Mouse (Mus musculus) heart, embryonic 12.5 days (tissue): Measurements from ENCODE around the gene Setdb2. TPM values are rescaled to one million over a fixed set of nuclear protein-coding genes. Genes with fewer than 3 reads are reported as not detected.

ENCODE experiments used
- ATAC-seq: fragments of 200-750 bp; cut with Nextera tagmentation; 2 replicates; pipeline ENCODE4 v1.8.0; 2017; ENCODE audit warnings: moderate TSS enrichment, moderate library complexity; ENCODE audit not compliant: insufficient number of reproducible peaks, low FRiP score
- H3K27ac ChIP-seq: fragments of 300-500 bp; sonication (generic); 2 replicates; pipeline ENCODE4 v1.5.1; 2016; ENCODE audit warnings: mild to moderate bottlenecking, moderate library complexity; ENCODE audit not compliant: poor library complexity, severe bottlenecking
- H3K27me3 ChIP-seq: fragments of 300-500 bp; sonication (generic); replicated peaks from 2 replicates; pipeline ENCODE4 v1.6.1; 2016; ENCODE audit warnings: mild to moderate bottlenecking, moderate library complexity
- H3K36me3 ChIP-seq: fragments of 300-500 bp; sonication (generic); 2 replicates; pipeline ENCODE4 v1.6.1; 2016; ENCODE audit warnings: mild to moderate bottlenecking, moderate library complexity
- H3K4me1 ChIP-seq: fragments of 300-500 bp; sonication (generic); replicated peaks from 2 replicates; pipeline ENCODE4 v1.6.1; 2016; ENCODE audit warnings: mild to moderate bottlenecking
- H3K4me2 ChIP-seq: fragments of 300-500 bp; sonication (generic); 2 replicates; pipeline ENCODE4 v1.6.1; 2016; ENCODE audit warnings: mild to moderate bottlenecking, moderate library complexity
- H3K4me3 ChIP-seq: fragments of 300-500 bp; sonication (generic); 2 replicates; pipeline ENCODE4 v1.5.1; 2016; ENCODE audit warnings: mild to moderate bottlenecking
- H3K9ac ChIP-seq: fragments of 300-500 bp; sonication (generic); 2 replicates; pipeline ENCODE4 v1.6.1; 2016; ENCODE audit warnings: mild to moderate bottlenecking, moderate library complexity
- H3K9me3 ChIP-seq: fragments of 300-500 bp; sonication (generic); replicated peaks from 2 replicates; pipeline ENCODE4 v1.6.1; 2016; ENCODE audit warnings: mild to moderate bottlenecking, moderate library complexity
- WGBS: fragments of 180-500 bp; shearing (Covaris S2); methylation state at CpG from one replicate; pipeline ENCODE4 v1.1.7; 2016; 5-methylcytosine and 5-hydroxymethylcytosine counted together
- polyA plus RNA-seq: library from polyadenylated mRNA; unstranded; fragments of >200 nt; fragmentation: Nextera tagmentation; extraction: Ambion mirVana; gene quantifications from 2 replicates; pipeline ENCODE4 v1.2.1, GENCODE M21; 2016

Setdb2 gene
- polyA plus RNA-seq, 1 experiment from 2014 or later, result 7.4 TPM

DNA sequence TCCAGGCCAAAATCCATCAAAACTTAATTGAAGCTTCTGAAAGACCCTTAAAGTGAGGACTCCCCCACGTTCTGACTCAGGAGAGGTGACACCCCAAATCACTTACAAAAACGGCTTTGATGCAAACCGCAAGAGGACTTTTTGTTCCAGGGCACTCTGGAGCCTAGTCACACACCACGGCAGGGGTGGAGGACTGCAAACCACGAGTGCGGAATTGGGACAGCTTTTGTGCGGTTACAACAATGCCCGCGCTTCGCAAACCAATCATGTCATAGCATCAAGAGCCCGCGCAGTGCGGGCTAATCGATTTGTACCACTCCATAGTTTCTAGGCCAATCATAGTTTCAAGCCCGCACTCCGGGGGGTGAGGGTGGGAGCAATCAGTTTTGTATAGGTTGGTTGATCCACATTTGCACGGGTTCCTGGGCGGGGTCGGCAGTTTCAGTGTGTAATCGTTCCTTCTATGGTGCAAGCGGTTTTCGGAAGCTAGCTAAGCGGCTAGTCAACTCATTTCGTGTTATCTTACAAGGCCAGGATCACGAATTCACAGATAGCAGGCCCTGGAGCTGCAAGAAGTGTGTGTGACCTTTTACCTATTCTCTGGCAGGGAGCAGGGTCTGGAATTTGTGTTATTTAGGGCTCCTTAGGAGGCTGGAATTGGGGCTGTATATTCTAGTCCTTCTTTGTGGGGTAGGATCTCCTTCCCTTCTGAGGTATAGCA, 70.2 kb downstream of the Setdb2 start:
- no peak overlapping the region for H3K27ac ChIP-seq
- peaks cover 12% of the 10 kb centered on the region for H3K9me3 ChIP-seq
- 83% methylated on average over 25 of the region's 25 CpGs for WGBS
- H3K4me2 ChIP-seq, result no peak overlapping the region
- no peak overlapping the region for H3K9ac ChIP-seq
- no peak overlapping the region for H3K4me3 ChIP-seq
- no peak for ATAC-seq
- H3K36me3 ChIP-seq, result no peaks in the 10 kb centered on the region
- H3K27me3 ChIP-seq, result no peaks in the 10 kb centered on the region
- H3K4me1 ChIP-seq, result peaks cover 11% of the 10 kb centered on the region

DNA sequence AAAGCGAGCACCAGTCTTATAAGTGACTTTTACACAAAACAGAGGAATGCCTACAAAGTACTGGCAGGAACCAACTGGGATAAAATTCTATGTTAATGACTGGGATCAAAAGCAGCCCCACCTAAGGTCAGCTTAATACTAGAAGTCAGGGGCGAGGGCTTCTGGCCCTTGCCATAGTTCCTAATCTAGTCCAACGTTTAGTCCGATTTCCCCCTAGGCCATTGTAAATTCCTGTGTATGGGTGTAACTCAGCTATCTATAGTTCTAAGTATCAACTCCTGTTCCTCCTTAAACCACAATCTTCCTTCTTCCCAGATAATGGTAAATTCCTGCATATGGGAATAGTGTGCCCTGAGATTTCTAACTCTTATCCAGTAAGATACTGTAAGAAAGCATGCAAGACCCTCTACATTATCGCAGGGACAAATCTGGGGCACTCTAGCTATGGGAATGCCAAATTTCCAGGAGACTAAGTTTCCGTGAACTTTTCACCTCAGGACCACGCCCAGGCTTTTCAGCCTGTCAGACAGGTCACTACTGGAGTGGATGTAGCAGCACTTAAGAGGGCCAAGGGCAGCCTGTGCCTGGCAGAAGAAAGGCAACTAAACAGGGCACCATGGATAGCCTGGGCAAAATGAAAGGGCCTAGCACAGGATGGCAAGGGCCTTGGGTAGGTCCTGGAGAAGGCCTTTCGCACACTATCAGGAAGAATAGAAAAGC, 74.1 kb downstream of the Setdb2 start:
- H3K9ac ChIP-seq, result no peak overlapping the region
- peaks cover 17% of the 10 kb centered on the region for H3K4me1 ChIP-seq
- WGBS, result 50% methylated on average over 8 of the region's 8 CpGs
- no peak overlapping the region for H3K27ac ChIP-seq
- H3K4me2 ChIP-seq, result no peak overlapping the region
- H3K4me3 ChIP-seq, result no peak overlapping the region
- H3K27me3 ChIP-seq, result no peaks in the 10 kb centered on the region
- ATAC-seq, result no peak
- peaks cover 8% of the 10 kb centered on the region for H3K9me3 ChIP-seq
- H3K36me3 ChIP-seq, result no peaks in the 10 kb centered on the region

DNA sequence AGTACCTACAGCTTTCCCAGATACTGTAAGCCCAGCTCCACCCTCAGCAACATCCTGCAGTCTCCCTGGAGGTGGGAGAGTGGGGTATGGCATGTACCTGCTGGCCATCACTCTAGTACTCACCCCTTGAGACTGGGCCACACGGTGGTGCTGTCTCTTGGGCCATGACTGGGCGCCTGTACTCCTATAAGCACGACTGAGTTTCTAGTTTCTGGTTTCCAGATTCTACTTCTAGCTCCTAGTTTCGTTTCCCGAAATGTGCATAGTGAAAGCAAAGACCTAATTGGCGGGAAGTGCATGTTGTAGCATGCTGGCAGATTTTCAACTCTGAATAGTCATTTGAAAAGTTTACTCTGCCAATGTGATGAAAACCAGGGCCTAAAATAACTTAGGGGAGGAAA, 75.4 kb downstream of the Setdb2 start, which contains the start of gene Phf11d:
TSS of gene Phf11d (minus strand) at position 227 of the 401 bp plus-strand sequence.
- peak within 1 kb of the TSS; percentile 25; the same call in 1 of the 2 replicates for H3K27ac ChIP-seq
- ATAC-seq, result no peak
- no peak within 1 kb of the TSS for H3K4me3 ChIP-seq
- H3K9ac ChIP-seq, result no peak within 1 kb of the TSS
- peaks cover 17% of the 10 kb centered on the region for H3K4me1 ChIP-seq
- WGBS, result 65% methylated on average over 6 of the region's 6 CpGs
- H3K4me2 ChIP-seq, result peak within 1 kb of the TSS; percentile 24; the same call in 1 of the 2 replicates
- no peaks in the 10 kb centered on the region for H3K27me3 ChIP-seq
- H3K36me3 ChIP-seq, result no peaks in the 10 kb centered on the region
- H3K9me3 ChIP-seq, result no peaks in the 10 kb centered on the region

Other genes starting within 250 kb of the Setdb2 start
- gene Rcbtb1, start 239.7 kb downstream of the Setdb2 start, polyA plus RNA-seq, result 33.3 TPM in 2 replicates
- gene Gm6904, start 180.7 kb downstream of the Setdb2 start, polyA plus RNA-seq, result 0.36 TPM in 1 of 2 replicates, not detected in the other
- gene Phf11a, start 143.4 kb downstream of the Setdb2 start, polyA plus RNA-seq, result 0.15 TPM in 1 of 2 replicates, not detected in the other
- 0.33 and 0.45 TPM in 2 replicates for gene Phf11b, start 99.5 kb downstream of the Setdb2 start, polyA plus RNA-seq
- 0.78 and 0.99 TPM in 2 replicates for gene Phf11d, start 75.4 kb downstream of the Setdb2 start, polyA plus RNA-seq
- 0.43 and 0.46 TPM in 2 replicates for gene Phf11c, start 45.5 kb downstream of the Setdb2 start, polyA plus RNA-seq
- gene Cab39l, start 88 bp upstream of the Setdb2 start, polyA plus RNA-seq, result 28.6 and 28.7 TPM in 2 replicates
- 29.3 and 33.0 TPM in 2 replicates for gene Cdadc1, start 157.1 kb upstream of the Setdb2 start, polyA plus RNA-seq
- gene Shisa2, start 184.4 kb upstream of the Setdb2 start, polyA plus RNA-seq, result 31.8 and 32.7 TPM in 2 replicates